Mouse (Mus musculus) cerebellum, postnatal 25 days (tissue): ENCODE measurements around the gene Cyp2j13.
"Not testable (repeated sequence)": the region's sequence is repeated elsewhere in the genome, so short reads cannot be mapped to it uniquely, and the experiment has no call there.

Source experiments
- DNase-seq, 2 experiments: peaks; one replicate each; pipeline ENCODE4 v3.0.0; 2021; ENCODE audit warnings: mixed read lengths in 2 of 2

The Cyp2j13 gene

GRCm38 (mm10) chr4:96077261-96078125, at the start of gene Cyp2j13:
TSS of gene Cyp2j13 (minus strand) at chr4:96077546.
- peak; percentile 79 to 87 for DNase-seq

- DNase-seq, result no peak
These were observed 19.5 kb upstream of the Cyp2j13 start for GRCm38 (mm10) chr4:96096841-96097240.

- no peak for DNase-seq
These were observed 14.5 kb upstream of the Cyp2j13 start for GRCm38 (mm10) chr4:96091869-96092268.

GRCm38 (mm10) chr4:96089356-96090048, 12.2 kb upstream of the Cyp2j13 start:
- DNase-seq, result not testable (repeated sequence)

GRCm38 (mm10) chr4:96078308-96078707, 962 bp upstream of the Cyp2j13 start:
- DNase-seq, result no peak

GRCm38 (mm10) chr4:96062045-96062444, 15.3 kb downstream of the Cyp2j13 start:
- no peak for DNase-seq

DNA sequence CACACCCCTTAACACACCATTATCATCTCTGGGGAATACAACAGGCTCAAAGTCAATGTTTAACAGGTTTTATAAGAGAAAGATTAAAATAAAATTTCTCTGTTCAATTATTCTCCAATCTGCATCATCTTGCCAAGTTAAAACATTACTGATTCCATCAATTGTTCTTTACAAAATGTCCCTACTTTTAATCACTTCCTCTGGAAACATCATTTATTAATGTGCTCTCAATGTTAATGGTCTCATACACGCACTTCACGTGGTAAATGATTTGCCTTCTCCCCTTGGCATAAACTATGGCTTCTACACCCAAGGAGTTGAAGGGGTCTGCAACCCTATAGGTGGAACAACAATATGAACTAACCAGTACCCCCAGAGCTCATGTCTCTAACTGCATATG, 17.2 kb downstream of the Cyp2j13 start:
- DNase-seq, result no peak

GRCm38 (mm10) chr4:96028412-96028811, 48.9 kb downstream of the Cyp2j13 start:
- DNase-seq, result peak; percentile 5 to 8

DNA sequence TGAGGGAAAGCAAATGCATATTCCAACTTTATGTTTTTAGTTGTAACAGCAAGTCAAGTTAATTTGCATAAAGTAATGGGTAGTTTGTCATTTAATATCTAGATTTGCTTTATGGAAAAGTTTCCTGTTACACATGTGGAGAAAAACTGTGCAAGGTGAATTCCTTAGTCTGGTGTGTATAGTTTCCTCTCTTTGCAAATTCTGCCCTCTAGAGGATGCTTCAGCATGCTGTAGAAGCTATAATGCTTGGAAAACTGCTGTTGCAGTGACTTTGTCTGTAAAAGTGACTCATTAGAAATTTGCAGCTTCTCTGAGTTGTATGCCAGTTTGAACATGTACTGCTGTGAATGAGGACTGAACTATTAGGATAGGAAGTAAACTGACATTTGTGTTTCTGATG, 54.5 kb downstream of the Cyp2j13 start:
- no peak for DNase-seq

- DNase-seq, result no peak
These were observed 60.5 kb downstream of the Cyp2j13 start for GRCm38 (mm10) chr4:96016875-96017274.

DNA sequence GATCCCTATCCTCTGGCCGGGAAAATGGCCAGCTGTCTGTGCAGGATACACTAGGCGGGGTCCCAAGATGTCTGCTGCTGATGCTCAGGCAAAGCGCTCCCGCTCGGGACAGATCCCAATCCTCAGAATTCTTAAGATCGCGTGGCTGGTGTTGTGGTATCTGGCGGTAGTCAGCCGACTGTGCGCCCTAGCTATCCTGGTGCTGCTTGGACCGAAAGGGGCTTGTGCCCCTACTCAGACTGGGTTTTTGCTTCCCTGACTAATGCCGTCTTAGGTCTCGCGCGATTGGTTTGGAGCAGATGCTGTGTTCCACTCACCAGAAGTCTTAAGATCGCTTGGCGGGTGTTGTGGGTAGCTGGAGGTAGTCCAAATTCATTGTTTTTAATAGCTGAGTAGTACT, 95.1 kb downstream of the Cyp2j13 start:
- not testable (repeated sequence) for DNase-seq
